Comparison of ENCODE assay signal across 37 mouse cellular contexts in genomic region chr17:56499229-56499628, GRCm38 (mm10). TPM values are rescaled to one million over a fixed set of nuclear protein-coding genes. Genes with fewer than 3 reads are reported as not detected.
DNase-seq lines count a peak whose midpoint lies in the region; ATAC-seq and TF ChIP-seq lines count a peak whose summit lies in the region.
"Had no signal": no experiment of that assay in that cellular context is flagged by ENCODE, and none has a peak within 500 bp of the region (broad histone marks: within the 10 kb centered on the region; RNA-seq: fewer than 3 reads in every experiment).

No protein-coding gene starts in this region.

- TF ChIP-seq CTCF in hindbrain, postnatal 0 days (IDR thresholded peaks at IDR 0.05; ENCODE audit: low read depth), result no peak

- H3K9ac ChIP-seq in forebrain, embryonic 13.5 days, result no peak overlapping the region
- no peak overlapping the region for H3K9ac ChIP-seq in hindbrain, embryonic 12.5 days
- no peak overlapping the region for H3K9ac ChIP-seq in hindbrain, postnatal 0 days (replicated peaks; ENCODE audit: low read length)
- no peak overlapping the region for H3K9ac ChIP-seq in neural tube, embryonic 12.5 days
- no peak overlapping the region for H3K9ac ChIP-seq in forebrain, embryonic 15.5 days (replicated peaks)
- H3K9ac ChIP-seq: embryonic facial prominence, embryonic 13.5 days; hindbrain, embryonic 15.5 days; intestine, embryonic 15.5 days had no signal

- DNase-seq in forebrain, embryonic 10.5 days (ENCODE audit: extremely low spot score, low spot score), result no peak
- DNase-seq in hindbrain, postnatal 0 days (ENCODE audit: low spot score), result no peak
- no peak for DNase-seq in neural tube, embryonic 10.5 days (ENCODE audit: extremely low spot score, low spot score)
- no peak for DNase-seq in adrenal gland, postnatal 36 days
- DNase-seq: adrenal gland, postnatal 10 days; B cell, adult 2 months; cerebellum, adult 11-12 months; cerebellum, adult 8-10 months; cerebellum, postnatal 36 days; embryo, embryonic 11 days; gastrocnemius, adult 2 months; gastrocnemius, postnatal 14 days; heart, adult 11 months; kidney, adult 11 months had no signal

- H3K4me1 ChIP-seq in forebrain, embryonic 13.5 days, result peaks cover 44% of the 10 kb centered on the region
- peaks cover 5% of the 10 kb centered on the region; the same call in 1 of the 2 replicates for H3K4me1 ChIP-seq in forebrain, embryonic 10.5 days
- H3K4me1 ChIP-seq in hindbrain, embryonic 12.5 days, result peaks cover 16% of the 10 kb centered on the region
- peaks cover 8% of the 10 kb centered on the region for H3K4me1 ChIP-seq in hindbrain, postnatal 0 days (ENCODE audit: insufficient read depth, low read length)
- H3K4me1 ChIP-seq in neural tube, embryonic 12.5 days, result peaks cover 9% of the 10 kb centered on the region; the same call in 1 of the 2 replicates
- peaks cover 50% of the 10 kb centered on the region for H3K4me1 ChIP-seq in forebrain, embryonic 15.5 days
- H3K4me1 ChIP-seq: embryonic facial prominence, embryonic 10.5 days; intestine, embryonic 15.5 days had no signal

- H3K36me3 ChIP-seq in forebrain, embryonic 13.5 days (ENCODE audit: poor library complexity, severe bottlenecking), result no peaks in the 10 kb centered on the region
- H3K36me3 ChIP-seq in forebrain, embryonic 10.5 days (replicated peaks), result no peaks in the 10 kb centered on the region
- H3K36me3 ChIP-seq in hindbrain, embryonic 12.5 days, result no peaks in the 10 kb centered on the region
- H3K36me3 ChIP-seq in hindbrain, postnatal 0 days (ENCODE audit: insufficient read depth, low read length), result no peaks in the 10 kb centered on the region
- no peaks in the 10 kb centered on the region for H3K36me3 ChIP-seq in neural tube, embryonic 12.5 days
- H3K36me3 ChIP-seq in forebrain, embryonic 15.5 days, result no peaks in the 10 kb centered on the region
- H3K36me3 ChIP-seq: embryonic facial prominence, embryonic 10.5 days; embryonic facial prominence, embryonic 13.5 days; G1E; hindbrain, embryonic 15.5 days; intestine, embryonic 15.5 days had no signal

- no peak overlapping the region for H3K4me2 ChIP-seq in forebrain, embryonic 13.5 days
- H3K4me2 ChIP-seq in hindbrain, embryonic 12.5 days (replicated peaks), result no peak overlapping the region
- H3K4me2 ChIP-seq in hindbrain, postnatal 0 days (ENCODE audit: low read depth, low read length), result no peak overlapping the region
- no peak overlapping the region for H3K4me2 ChIP-seq in neural tube, embryonic 12.5 days (replicated peaks)
- H3K4me2 ChIP-seq in forebrain, embryonic 15.5 days (replicated peaks), result no peak overlapping the region
- H3K4me2 ChIP-seq: embryonic facial prominence, embryonic 13.5 days; heart, embryonic 11.5 days; hindbrain, embryonic 15.5 days; intestine, embryonic 15.5 days had no signal

- 57% methylated on average over 5 of the region's 5 CpGs for WGBS in forebrain, embryonic 13.5 days
- 83% methylated on average over 5 of the region's 5 CpGs for WGBS in forebrain, embryonic 10.5 days
- 65% methylated on average over 5 of the region's 5 CpGs for WGBS in hindbrain, embryonic 12.5 days
- 51% methylated on average over 5 of the region's 5 CpGs for WGBS in hindbrain, postnatal 0 days
- 65% methylated on average over 5 of the region's 5 CpGs for WGBS in neural tube, embryonic 12.5 days
- 44% methylated on average over 5 of the region's 5 CpGs for WGBS in forebrain, embryonic 15.5 days

- peak; percentile 52 for ATAC-seq in forebrain, embryonic 13.5 days
- ATAC-seq in hindbrain, embryonic 12.5 days (ENCODE audit: low FRiP score), result peak; percentile 24; the same call in 1 of the 2 replicates
- no peak for ATAC-seq in hindbrain, postnatal 0 days
- 0 out of 2 replicates have a peak, but pooled peaks have one; percentile 22 for ATAC-seq in neural tube, embryonic 12.5 days (ENCODE audit: low FRiP score, low read depth)
- ATAC-seq in forebrain, embryonic 15.5 days (replicated peaks), result no peak
- ATAC-seq: intestine, embryonic 15.5 days; Patski had no signal

- H3K27me3 ChIP-seq in forebrain, embryonic 13.5 days, result no peaks in the 10 kb centered on the region
- no peaks in the 10 kb centered on the region for H3K27me3 ChIP-seq in forebrain, embryonic 10.5 days (ENCODE audit: poor library complexity, severe bottlenecking)
- H3K27me3 ChIP-seq in hindbrain, embryonic 12.5 days, result no peaks in the 10 kb centered on the region
- H3K27me3 ChIP-seq in hindbrain, postnatal 0 days (ENCODE audit: insufficient read depth, low read length), result no peaks in the 10 kb centered on the region
- H3K27me3 ChIP-seq in neural tube, embryonic 12.5 days (replicated peaks), result no peaks in the 10 kb centered on the region
- no peaks in the 10 kb centered on the region for H3K27me3 ChIP-seq in forebrain, embryonic 15.5 days
- H3K27me3 ChIP-seq: embryonic facial prominence, embryonic 13.5 days; hindbrain, embryonic 15.5 days; intestine, embryonic 15.5 days had no signal

- H3K9me3 ChIP-seq in forebrain, embryonic 13.5 days (replicated peaks), result peaks cover 9% of the 10 kb centered on the region
- H3K9me3 ChIP-seq in forebrain, embryonic 10.5 days, result peaks cover 42% of the 10 kb centered on the region
- H3K9me3 ChIP-seq in hindbrain, embryonic 12.5 days (replicated peaks), result peaks cover 21% of the 10 kb centered on the region
- H3K9me3 ChIP-seq in hindbrain, postnatal 0 days (ENCODE audit: low read length), result peaks cover 2% of the 10 kb centered on the region; the same call in 1 of the 2 replicates
- H3K9me3 ChIP-seq in neural tube, embryonic 12.5 days, result peaks cover 24% of the 10 kb centered on the region
- H3K9me3 ChIP-seq in forebrain, embryonic 15.5 days, result no peaks in the 10 kb centered on the region
- H3K9me3 ChIP-seq: hindbrain, embryonic 15.5 days had no signal

- no peak overlapping the region for H3K27ac ChIP-seq in forebrain, embryonic 13.5 days
- no peak overlapping the region for H3K27ac ChIP-seq in forebrain, embryonic 10.5 days
- H3K27ac ChIP-seq in hindbrain, embryonic 12.5 days, result no peak overlapping the region
- no peak overlapping the region for H3K27ac ChIP-seq in hindbrain, postnatal 0 days
- no peak overlapping the region for H3K27ac ChIP-seq in neural tube, embryonic 12.5 days
- peak overlapping the region; percentile 37; the same call in 1 of the 2 replicates for H3K27ac ChIP-seq in forebrain, embryonic 15.5 days (replicated peaks)
- H3K27ac ChIP-seq: embryonic facial prominence, embryonic 10.5 days; embryonic facial prominence, embryonic 13.5 days; gastrocnemius, adult 2 months; hindbrain, embryonic 15.5 days; intestine, embryonic 15.5 days had no signal

- no peak overlapping the region for H3K4me3 ChIP-seq in forebrain, embryonic 13.5 days
- no peak overlapping the region for H3K4me3 ChIP-seq in forebrain, embryonic 10.5 days
- no peak overlapping the region for H3K4me3 ChIP-seq in hindbrain, embryonic 12.5 days
- no peak overlapping the region for H3K4me3 ChIP-seq in hindbrain, postnatal 0 days (ENCODE audit: low read length)
- no peak overlapping the region for H3K4me3 ChIP-seq in neural tube, embryonic 12.5 days
- no peak overlapping the region for H3K4me3 ChIP-seq in forebrain, embryonic 15.5 days
- H3K4me3 ChIP-seq: embryonic facial prominence, embryonic 10.5 days; embryonic facial prominence, embryonic 13.5 days; erythroblast, embryonic 14.5 days; gastrocnemius, adult 2 months; hindbrain, embryonic 15.5 days; intestine, embryonic 15.5 days had no signal

RNA-seq across cellular contexts. Expression of gene Znrf4, which starts 13.0 kb away (rescaled TPM):
- polyA plus RNA-seq in forebrain, embryonic 13.5 days (2015; fragmentation: Nextera tagmentation; extraction: Ambion mirVana), result 0.14 TPM in 1 of 2 replicates, not detected in the other
- polyA plus RNA-seq in forebrain, embryonic 10.5 days (2016; fragmentation: Nextera tagmentation; extraction: Ambion mirVana), result not detected in 2 replicates
- not detected in 2 replicates for polyA plus RNA-seq in hindbrain, embryonic 12.5 days (2016; fragmentation: Nextera tagmentation; extraction: Ambion mirVana)
- not detected in 2 replicates for total RNA-seq in hindbrain, postnatal 0 days (2014; rRNA removed)
- polyA plus RNA-seq in hindbrain, postnatal 0 days (2015; fragmentation: Nextera tagmentation; extraction: Ambion mirVana), result not detected in 2 replicates
- not detected in 2 replicates for polyA plus RNA-seq in neural tube, embryonic 12.5 days (2016; fragmentation: Nextera tagmentation; extraction: Ambion mirVana)
- 0.14 and 0.36 TPM in 2 replicates for polyA plus RNA-seq in forebrain, embryonic 15.5 days (2015; fragmentation: Nextera tagmentation; extraction: Ambion mirVana)
- total RNA-seq in adrenal gland, postnatal 36 days (2021), result not detected
- total RNA-seq: adrenal gland, adult 18-20 months; adrenal gland, postnatal 10 days; adrenal gland, postnatal 4 days; CH12.LX; G1E; gastrocnemius, adult 2 months; gastrocnemius, postnatal 14 days; gastrocnemius, postnatal 4 days; heart, adult 8-10 months; heart, postnatal 25 days; hematopoietic stem cell, adult 5-6 weeks had no signal
- polyA plus RNA-seq: cortical plate, adult 2 months; embryonic facial prominence, embryonic 10.5 days; embryonic facial prominence, embryonic 13.5 days; erythroblast, embryonic 14.5 days; frontal cortex, adult 2 months; G1E; heart, embryonic 11.5 days; heart, embryonic 14.5 days; heart, postnatal 0 days; intestine, embryonic 15.5 days; Patski had no signal

RNA-seq across cellular contexts. Expression of gene Ptprs, which starts 22.9 kb away (rescaled TPM):
- polyA plus RNA-seq in forebrain, embryonic 13.5 days (2015; fragmentation: Nextera tagmentation; extraction: Ambion mirVana), result 276 and 292 TPM in 2 replicates
- 80.3 and 91.5 TPM in 2 replicates for polyA plus RNA-seq in forebrain, embryonic 10.5 days (2016; fragmentation: Nextera tagmentation; extraction: Ambion mirVana)
- polyA plus RNA-seq in hindbrain, embryonic 12.5 days (2016; fragmentation: Nextera tagmentation; extraction: Ambion mirVana), result 316 and 326 TPM in 2 replicates
- total RNA-seq in hindbrain, postnatal 0 days (2014; rRNA removed), result 869 and 913 TPM in 2 replicates
- polyA plus RNA-seq in hindbrain, postnatal 0 days (2015; fragmentation: Nextera tagmentation; extraction: Ambion mirVana), result 196 and 198 TPM in 2 replicates
- 294 and 314 TPM in 2 replicates for polyA plus RNA-seq in neural tube, embryonic 12.5 days (2016; fragmentation: Nextera tagmentation; extraction: Ambion mirVana)
- polyA plus RNA-seq in forebrain, embryonic 15.5 days (2015; fragmentation: Nextera tagmentation; extraction: Ambion mirVana), result 375 and 409 TPM in 2 replicates
- total RNA-seq in adrenal gland, postnatal 36 days (2021), result 100 to 1,000 TPM; 157 to 172 TPM

RNA-seq across cellular contexts. Expression of gene Gm20219, which starts 55.0 kb away (rescaled TPM):
- polyA plus RNA-seq in forebrain, embryonic 13.5 days (2015; fragmentation: Nextera tagmentation; extraction: Ambion mirVana), result 1.2 and 1.7 TPM in 2 replicates
- polyA plus RNA-seq in forebrain, embryonic 10.5 days (2016; fragmentation: Nextera tagmentation; extraction: Ambion mirVana), result 1.1 and 1.3 TPM in 2 replicates
- polyA plus RNA-seq in hindbrain, embryonic 12.5 days (2016; fragmentation: Nextera tagmentation; extraction: Ambion mirVana), result 1.8 and 2.0 TPM in 2 replicates
- 0.10 and 0.54 TPM in 2 replicates for total RNA-seq in hindbrain, postnatal 0 days (2014; rRNA removed)
- 0.37 and 0.55 TPM in 2 replicates for polyA plus RNA-seq in hindbrain, postnatal 0 days (2015; fragmentation: Nextera tagmentation; extraction: Ambion mirVana)
- polyA plus RNA-seq in neural tube, embryonic 12.5 days (2016; fragmentation: Nextera tagmentation; extraction: Ambion mirVana), result 1.1 and 1.4 TPM in 2 replicates
- 1.5 TPM in 2 replicates for polyA plus RNA-seq in forebrain, embryonic 15.5 days (2015; fragmentation: Nextera tagmentation; extraction: Ambion mirVana)
- 1 to 10 TPM in 1 of 2 experiments, under 1 TPM in 1; 0.95 to 1.6 TPM for total RNA-seq in adrenal gland, postnatal 36 days (2021)

Comparison
In these comparisons a context has a peak if more than half of its experiments do, and no peak if none do; other contexts are left out.
1. ATAC-seq: peak in forebrain, embryonic 13.5 days (single experiment), hindbrain, embryonic 12.5 days (single experiment) and neural tube, embryonic 12.5 days (single experiment); none in hindbrain, postnatal 0 days (single experiment) and forebrain, embryonic 15.5 days (single experiment).